Mouse (Mus musculus): ENCODE measurements around the gene Pnmal2. TPM values are rescaled to one million over a fixed set of nuclear protein-coding genes. Genes with fewer than 3 reads are reported as not detected.

Gene Pnmal2
- polyA plus RNA-seq, 1 experiment, result not detected

DNA sequence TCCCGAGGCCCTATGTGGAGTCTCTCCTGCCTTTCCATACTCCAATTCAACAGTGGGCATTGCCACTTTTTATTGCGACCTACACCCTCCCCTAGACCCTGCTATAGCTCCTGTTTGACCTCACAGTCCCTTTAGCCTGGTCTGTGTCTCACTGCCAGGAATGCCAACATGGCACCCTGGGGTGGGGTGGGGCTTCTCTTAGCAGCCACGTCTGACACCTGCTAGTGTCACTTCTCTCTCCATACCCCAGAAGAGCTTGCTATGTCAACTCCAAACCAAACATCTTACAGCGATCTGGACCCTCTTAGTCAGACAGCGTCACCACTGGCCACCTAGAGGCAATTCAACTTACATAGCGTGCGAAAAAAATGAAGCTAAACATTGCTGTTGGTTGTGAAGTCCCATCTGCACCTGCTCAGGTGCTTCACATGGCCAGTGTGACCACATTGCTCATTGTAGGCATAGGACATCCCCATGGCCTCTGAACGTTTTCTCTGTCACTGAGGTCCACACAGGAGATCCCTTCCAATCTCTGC is 4.5 kb downstream of the Pnmal2 start:
- no peak for TF ChIP-seq GATA1 (IDR thresholded peaks at IDR 0.05; ENCODE audit: low read length)

- TF ChIP-seq GATA1 (IDR thresholded peaks at IDR 0.05; ENCODE audit: low read length), result no peak
These were observed 5.7 kb downstream of the Pnmal2 start for GRCm38 (mm10) chr7:16949908-16950841.

DNA sequence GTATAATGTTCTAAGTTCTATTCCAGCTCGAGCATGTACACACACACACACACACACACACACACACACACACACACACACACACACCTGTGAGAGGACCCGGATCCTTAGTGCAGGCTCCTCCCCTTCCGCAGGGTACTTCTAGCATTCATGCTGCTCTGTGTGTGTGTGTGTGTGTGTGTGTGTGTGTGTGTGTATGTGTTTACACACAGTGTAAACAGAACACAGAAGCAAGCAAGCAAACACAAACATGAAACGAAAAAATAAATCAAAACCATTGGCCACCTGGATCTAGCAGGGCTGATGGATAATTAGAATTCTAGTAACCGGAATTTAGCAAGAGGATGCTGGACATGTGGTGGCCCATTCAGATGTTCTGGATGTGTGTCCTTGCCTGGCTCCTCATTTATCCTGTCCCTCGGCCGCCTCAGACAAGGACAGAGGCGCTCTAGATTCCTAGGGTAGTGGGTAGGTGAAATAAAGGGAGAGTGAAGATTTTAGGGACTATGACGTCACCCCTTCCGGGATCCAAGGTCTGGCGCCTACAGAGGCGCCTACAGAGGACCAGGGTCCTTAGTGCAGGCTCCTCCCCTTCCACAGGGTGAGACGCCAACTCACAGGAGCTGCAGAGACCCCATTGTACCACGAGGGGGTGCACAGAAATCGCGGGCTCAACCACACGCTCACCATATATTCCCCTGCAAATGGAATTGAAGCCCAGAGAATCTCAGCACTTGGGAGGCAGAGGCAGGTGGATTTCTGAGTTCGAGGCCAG is 6.6 kb downstream of the Pnmal2 start:
- no peak for TF ChIP-seq GATA1 (IDR thresholded peaks at IDR 0.05; ENCODE audit: low read length)

DNA sequence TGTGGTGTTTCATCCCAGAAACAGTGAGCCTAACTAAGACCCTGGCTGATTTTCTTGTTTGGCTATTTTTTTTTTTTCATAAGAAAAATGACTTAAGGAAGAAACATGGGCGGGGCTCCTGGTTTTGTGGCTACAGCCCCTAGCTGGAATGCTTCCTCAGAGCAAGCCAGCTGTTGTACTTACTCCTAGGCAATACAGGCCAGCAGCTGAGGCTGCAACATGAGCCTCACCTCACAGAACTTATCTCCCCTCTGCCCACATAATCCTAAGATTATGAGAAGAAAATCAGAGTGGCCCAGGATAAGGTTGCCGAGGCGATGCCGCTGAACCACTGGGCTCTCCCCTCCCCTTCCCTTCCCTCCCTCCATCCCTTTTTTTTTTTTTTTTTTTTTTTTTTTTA is 11.2 kb downstream of the Pnmal2 start:
- no peak for TF ChIP-seq GATA1 (IDR thresholded peaks at IDR 0.05; ENCODE audit: low read length)

GRCm38 (mm10) chr7:16956410-16957265 is 12.2 kb downstream of the Pnmal2 start:
- TF ChIP-seq GATA1 (IDR thresholded peaks at IDR 0.05; ENCODE audit: low read length), result no peak

GRCm38 (mm10) chr7:16959539-16960187 is 15.2 kb downstream of the Pnmal2 start, which contains the start of gene Pnmal1:
Gene Pnmal1 (plus strand): TSS chr7:16959679.
- TF ChIP-seq GATA1 (IDR thresholded peaks at IDR 0.05; ENCODE audit: low read length), result no peak

GRCm38 (mm10) chr7:16961678-16962077 is 17.2 kb downstream of the Pnmal2 start:
- TF ChIP-seq GATA1 (IDR thresholded peaks at IDR 0.05; ENCODE audit: low read length), result no peak

DNA sequence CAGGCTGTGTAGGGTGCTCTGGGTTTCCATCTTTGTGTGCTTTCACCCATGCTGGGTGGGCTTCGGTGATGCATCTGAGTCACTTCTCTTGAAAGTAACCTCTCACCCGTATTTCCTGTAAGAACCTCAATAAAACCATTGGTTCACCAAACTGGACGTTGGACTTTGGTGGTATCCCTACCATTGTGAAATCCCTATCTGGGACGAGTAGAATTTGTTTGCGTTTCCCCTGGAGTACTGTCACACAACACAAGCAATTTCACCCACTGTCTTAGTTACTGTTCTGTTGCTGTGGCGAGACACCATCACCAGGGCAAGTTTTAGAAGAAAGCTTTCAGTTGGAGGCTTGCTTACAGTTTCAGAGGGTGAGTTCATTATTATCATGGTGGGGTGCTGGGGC is 23.9 kb downstream of the Pnmal2 start:
- no peak for TF ChIP-seq GATA1 (IDR thresholded peaks at IDR 0.05; ENCODE audit: low read length)

DNA sequence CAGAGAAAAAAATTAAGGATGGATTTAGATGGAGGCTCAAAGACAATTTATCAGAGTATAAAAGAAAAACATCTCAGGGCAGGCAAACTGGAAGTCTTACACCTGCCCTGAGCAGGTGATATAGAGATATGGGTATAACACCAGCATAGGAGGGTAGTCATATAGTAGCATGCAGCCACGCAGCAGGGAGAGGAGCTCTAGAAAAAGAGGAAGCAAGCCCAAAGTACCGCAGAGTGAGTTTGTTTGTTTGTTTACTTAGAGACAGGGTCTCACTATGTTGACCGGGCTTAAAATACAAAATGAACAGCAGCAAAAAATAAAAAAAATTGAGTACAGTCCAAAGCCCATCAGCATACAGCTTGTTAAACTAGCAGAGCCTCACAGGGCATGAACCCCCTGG is 26.7 kb downstream of the Pnmal2 start:
- TF ChIP-seq GATA1 (IDR thresholded peaks at IDR 0.05; ENCODE audit: low read length), result no peak

DNA sequence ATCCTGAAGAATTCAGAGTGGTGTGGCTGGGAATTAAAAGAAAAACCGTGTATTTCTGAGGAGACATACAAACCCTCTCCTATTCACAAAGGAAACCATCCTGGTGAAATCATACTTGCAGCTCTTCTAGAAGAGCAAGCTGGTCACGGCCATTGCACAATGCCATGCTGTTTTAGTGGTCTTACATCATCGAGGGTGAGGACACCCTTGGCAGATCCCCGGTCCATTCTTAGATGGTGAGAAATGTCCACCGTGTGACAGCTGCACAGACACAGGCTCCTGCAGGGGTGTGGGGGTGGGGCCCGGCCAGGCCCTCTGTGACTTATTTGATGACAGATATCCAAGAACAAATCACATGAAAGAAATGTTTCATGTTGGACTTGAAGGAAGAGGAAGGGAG is 29.5 kb downstream of the Pnmal2 start:
- no peak for TF ChIP-seq GATA1 (IDR thresholded peaks at IDR 0.05; ENCODE audit: low read length)

DNA sequence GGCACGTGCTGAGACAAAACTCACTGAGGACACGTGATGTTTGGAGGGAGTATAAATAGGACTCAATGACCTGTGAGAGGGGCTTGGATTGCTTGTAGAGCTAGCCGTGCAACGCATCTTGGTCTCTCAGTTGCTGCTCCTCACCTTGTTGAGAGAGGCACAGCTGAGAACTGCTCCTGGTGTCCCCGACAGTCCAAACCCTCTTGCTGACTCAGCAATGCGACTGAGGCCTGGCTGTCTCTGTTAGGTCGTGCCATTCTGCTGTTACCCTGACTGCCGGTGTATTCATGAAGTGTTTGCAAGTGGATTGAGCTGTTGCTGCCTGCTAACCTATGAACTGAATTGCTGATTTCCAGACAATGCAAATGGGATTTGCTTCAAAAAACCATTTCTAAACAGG is 31.8 kb downstream of the Pnmal2 start:
- no peak for TF ChIP-seq GATA1 (IDR thresholded peaks at IDR 0.05; ENCODE audit: low read length)

DNA sequence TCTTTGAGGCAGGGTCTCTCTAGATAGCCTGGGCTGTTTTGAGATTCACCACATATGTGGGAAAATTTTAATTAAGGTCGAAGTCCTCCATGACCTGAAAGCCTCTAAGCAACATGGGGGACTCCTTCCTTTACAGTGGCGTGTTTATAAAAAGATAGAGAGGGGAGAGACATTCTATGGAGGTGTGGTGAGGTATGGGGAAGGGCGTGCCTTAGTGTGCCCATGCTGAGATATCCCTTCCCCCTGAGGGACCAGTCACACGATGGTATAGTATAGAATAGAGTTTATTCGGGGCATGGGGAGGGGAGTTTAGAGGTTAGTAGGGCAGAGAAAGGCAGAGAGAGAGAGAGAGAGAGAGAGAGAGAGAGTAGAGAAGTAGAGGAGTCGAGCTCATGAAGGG is 33.7 kb downstream of the Pnmal2 start:
- TF ChIP-seq GATA1 (IDR thresholded peaks at IDR 0.05; ENCODE audit: low read length), result no peak

GRCm38 (mm10) chr7:16978593-16978992 is 34.1 kb downstream of the Pnmal2 start:
- TF ChIP-seq GATA1 (IDR thresholded peaks at IDR 0.05; ENCODE audit: low read length), result no peak

- no peak for TF ChIP-seq GATA1 (IDR thresholded peaks at IDR 0.05; ENCODE audit: low read length)
These were observed 35.9 kb downstream of the Pnmal2 start for GRCm38 (mm10) chr7:16980348-16980747.
